Mouse (Mus musculus) T-helper 1 cell (primary cell): Measurements from ENCODE around the gene Supt4a.

Experiments used
- in situ Hi-C: fragments of 300-600 bp; cut with MboI, MseI; formaldehyde crosslinking; loops from one replicate; pipeline ENCODE4 v1.15.1; 2025; ENCODE audit warnings: high pct_unique_total_duplicates

Gene Supt4a

GRCm38 (mm10) chr11:87725515-87725914, 11.8 kb upstream of the Supt4a start:
- in situ Hi-C loops: loop anchor here (25.0 kb wide), 1 partner anchor 1138 kb away; no protein-coding TSS in a partner anchor

GRCm38 (mm10) chr11:87725964-87726562, 11.3 kb upstream of the Supt4a start:
- in situ Hi-C loops: loop anchor here (25.0 kb wide), 1 partner anchor 1139 kb away; no protein-coding TSS in a partner anchor

- in situ Hi-C loops: loop anchor here (25.0 kb wide), 1 partner anchor 1140 kb away; no protein-coding TSS in a partner anchor
Measured at GRCm38 (mm10) chr11:87727021-87727420, 10.3 kb upstream of the Supt4a start.

- in situ Hi-C loops: loop anchor here (25.0 kb wide), 1 partner anchor 1140 kb away; no protein-coding TSS in a partner anchor
Measured at GRCm38 (mm10) chr11:87727471-87727870, 9.9 kb upstream of the Supt4a start.

- in situ Hi-C loops: loop anchor here (25.0 kb wide), 1 partner anchor 1142 kb away; no protein-coding TSS in a partner anchor
Measured at GRCm38 (mm10) chr11:87728850-87729592, 8.3 kb upstream of the Supt4a start.

- in situ Hi-C loops: loop anchor here (25.0 kb wide), 1 partner anchor 1142 kb away; no protein-coding TSS in a partner anchor
Measured at GRCm38 (mm10) chr11:87729593-87730185, 7.7 kb upstream of the Supt4a start.

- in situ Hi-C loops: loop anchor here (25.0 kb wide), 1 partner anchor 1143 kb away; no protein-coding TSS in a partner anchor
Measured at GRCm38 (mm10) chr11:87730652-87731310, 6.6 kb upstream of the Supt4a start.

- in situ Hi-C loops: loop anchor here (25.0 kb wide), 1 partner anchor 1147 kb away; no protein-coding TSS in a partner anchor
Measured at GRCm38 (mm10) chr11:87734346-87734745, 3.0 kb upstream of the Supt4a start.

- in situ Hi-C loops: loop anchor here (25.0 kb wide), 1 partner anchor 1148 kb away; no protein-coding TSS in a partner anchor
Measured at GRCm38 (mm10) chr11:87735691-87736090, 1.7 kb upstream of the Supt4a start.

GRCm38 (mm10) chr11:87736647-87737134, 661 bp upstream of the Supt4a start:
- in situ Hi-C loops: loop anchor here (25.0 kb wide), 1 partner anchor 1149 kb away; no protein-coding TSS in a partner anchor

GRCm38 (mm10) chr11:87743691-87744090, 6.3 kb downstream of the Supt4a start:
- in situ Hi-C loops: loop anchor here (25.0 kb wide), 1 partner anchor 1156 kb away; no protein-coding TSS in a partner anchor

- in situ Hi-C loops: loop anchor here (25.0 kb wide), 1 partner anchor 1158 kb away; no protein-coding TSS in a partner anchor
Measured at GRCm38 (mm10) chr11:87744964-87745363, 7.6 kb downstream of the Supt4a start.

- in situ Hi-C loops: loop anchor here (25.0 kb wide), 1 partner anchor 1159 kb away; no protein-coding TSS in a partner anchor
Measured at GRCm38 (mm10) chr11:87745632-87746555, 8.5 kb downstream of the Supt4a start.

- in situ Hi-C loops: loop anchor here (25.0 kb wide), 1 partner anchor 1160 kb away; no protein-coding TSS in a partner anchor
Measured at GRCm38 (mm10) chr11:87747312-87747711, 10.0 kb downstream of the Supt4a start.

GRCm38 (mm10) chr11:87747716-87748115, 10.4 kb downstream of the Supt4a start:
- in situ Hi-C loops: loop anchor here (25.0 kb wide), 1 partner anchor 1160 kb away; no protein-coding TSS in a partner anchor

- in situ Hi-C loops: loop anchor here (25.0 kb wide), 1 partner anchor 1161 kb away; no protein-coding TSS in a partner anchor
Measured at GRCm38 (mm10) chr11:87748132-87749119, 11.1 kb downstream of the Supt4a start.

GRCm38 (mm10) chr11:87749192-87750042, 12.1 kb downstream of the Supt4a start:
- in situ Hi-C loops: loop anchor here (5.0 to 25.0 kb wide), 3 partner anchors 637 to 1162 kb away; no protein-coding TSS in a partner anchor
